Mouse (Mus musculus) limb, embryonic 14.5 days (tissue): ENCODE measurements at regions not wholly inside any gene's neighbourhood (a gene's known extent, or its start where the extent isn't known, plus 50 kb on each side); places are given as distances from the start of the nearest gene placed in this dataset.
A peak's percentile ranks its signal among the peaks of the same experiment; 100 is the strongest.

ENCODE experiments used
- ATAC-seq: fragments of 200-750 bp; cut with Nextera tagmentation; 2 replicates; pipeline ENCODE4 v1.8.0; 2017; ENCODE audit warnings: low read depth, moderate number of reproducible peaks, moderate TSS enrichment; ENCODE audit not compliant: low FRiP score
- DNase-seq: peaks from one replicate; pipeline ENCODE4 v3.0.0-alpha.2; 2015; ENCODE audit warnings: low spot score
- H3K27ac ChIP-seq: fragments of 300-500 bp; sonication (generic); replicated peaks from 2 replicates; pipeline ENCODE4 v1.5.1; 2014; ENCODE audit warnings: low read depth, mild to moderate bottlenecking, low read length, moderate library complexity, mixed read lengths
- H3K27me3 ChIP-seq: fragments of 300-500 bp; sonication (generic); 2 replicates; pipeline ENCODE4 v1.6.1; 2014; ENCODE audit warnings: low read length, mixed read lengths; ENCODE audit not compliant: control insufficient read depth, insufficient read depth
- H3K36me3 ChIP-seq: fragments of 300-500 bp; sonication (generic); 2 replicates; pipeline ENCODE4 v1.6.1; 2014; ENCODE audit warnings: mild to moderate bottlenecking, low read length, moderate library complexity, mixed read lengths; ENCODE audit not compliant: control insufficient read depth, insufficient read depth
- H3K4me1 ChIP-seq: fragments of 300-500 bp; sonication (generic); 2 replicates; pipeline ENCODE4 v1.6.1; 2014; ENCODE audit warnings: antibody characterized with exemption, low read length, mixed read lengths; ENCODE audit not compliant: control insufficient read depth, insufficient read depth
- H3K4me2 ChIP-seq: fragments of 300-500 bp; sonication (generic); replicated peaks from 2 replicates; pipeline ENCODE4 v1.6.1; 2014; ENCODE audit warnings: low read depth, mild to moderate bottlenecking, low read length, moderate library complexity; ENCODE audit not compliant: severe bottlenecking
- H3K4me3 ChIP-seq: fragments of 300-500 bp; sonication (generic); replicated peaks from 2 replicates; pipeline ENCODE4 v1.5.1; 2014; ENCODE audit warnings: low read length
- H3K9ac ChIP-seq: fragments of 300-500 bp; sonication (generic); 2 replicates; pipeline ENCODE4 v1.6.1; 2014; ENCODE audit warnings: mild to moderate bottlenecking, low read depth, low read length, moderate library complexity; ENCODE audit not compliant: severe bottlenecking
- H3K9me3 ChIP-seq: fragments of 300-500 bp; sonication (generic); 2 replicates; pipeline ENCODE4 v1.6.1; 2016; ENCODE audit warnings: low read length; ENCODE audit not compliant: control insufficient read depth
- POLR2A ChIP-seq: fragments of 200-500 bp; IDR thresholded peaks from 2 replicates; pipeline ENCODE4 v1.8.0; 2012; ENCODE audit warnings: inconsistent platforms, mild to moderate bottlenecking, moderate library complexity, borderline replicate concordance; ENCODE audit not compliant: insufficient read depth, insufficient read length; ENCODE audit errors: extremely low read depth
- WGBS: fragments of 180-500 bp; shearing (Covaris S2); extraction: QIAGEN DNeasy Blood & Tissue Kit; methylation state at CpG from one replicate; pipeline ENCODE4 v1.1.7; 2014; 5-methylcytosine and 5-hydroxymethylcytosine counted together

DNA sequence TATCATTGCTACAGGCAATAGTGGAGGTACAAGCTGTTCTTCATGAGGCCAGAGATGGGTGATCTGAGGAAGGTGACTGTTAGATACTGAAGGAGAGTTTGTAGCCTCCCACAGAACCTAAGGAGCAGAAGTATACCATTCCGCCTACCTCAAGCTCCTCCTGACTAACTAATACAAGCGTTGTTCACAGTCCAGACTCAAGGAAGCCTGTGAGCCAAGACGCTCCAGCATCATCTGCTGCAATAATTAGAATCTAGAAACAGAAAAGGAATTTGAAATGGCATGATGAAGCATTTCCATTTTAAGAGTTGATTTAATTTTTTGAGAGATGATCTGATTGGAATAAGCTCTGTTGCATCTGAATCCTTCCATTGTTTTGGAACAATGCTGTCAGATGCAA, 66.9 kb upstream of the Gadd45a start:
- no peak for DNase-seq
- Histone ChIP-seq H3K27ac (no peak overlapping the region), H3K9me3 (no peaks in the 10 kb centered on the region), H3K4me1 (no peaks in the 10 kb centered on the region; the same call in 1 of the 2 replicates), H3K9ac (no peak overlapping the region), H3K4me3 (no peak overlapping the region), H3K36me3 (no peaks in the 10 kb centered on the region), H3K27me3 (no peaks in the 10 kb centered on the region), H3K4me2 (no peak overlapping the region)
- ATAC-seq, result no peak
- TF ChIP-seq POLR2A, result no peak
- 85% methylated on average over 3 of the region's 3 CpGs for WGBS

DNA sequence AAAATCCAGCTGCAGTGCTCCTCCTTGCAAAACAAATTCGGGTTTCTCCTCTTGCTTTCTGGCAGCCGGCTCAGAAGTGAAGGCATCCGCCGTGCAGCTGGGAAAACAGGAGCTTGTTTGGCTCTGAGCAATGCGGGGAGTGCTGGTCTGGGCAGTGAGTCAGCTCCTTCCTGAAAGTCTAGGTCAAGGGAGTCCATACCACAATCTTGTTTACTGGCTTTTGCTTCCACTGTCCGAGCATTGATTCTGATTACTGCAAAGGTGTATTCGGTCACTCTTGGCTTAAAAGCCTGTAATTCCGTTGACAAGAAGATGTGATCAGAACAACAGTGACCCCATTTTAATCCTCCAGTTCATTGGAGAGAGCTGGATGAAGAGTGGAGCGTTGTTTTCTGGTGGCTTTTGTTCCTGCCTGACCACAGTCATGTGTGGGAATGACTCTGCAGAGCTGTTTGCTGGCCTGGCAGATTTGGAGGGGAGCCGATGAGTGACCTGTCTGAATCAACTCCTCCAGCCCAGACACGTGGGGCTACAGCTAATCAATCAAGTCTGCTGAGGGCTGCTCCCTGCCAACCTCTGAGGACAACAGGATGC, 65.4 kb upstream of the Gadd45a start:
- no peak for TF ChIP-seq POLR2A
- no peak overlapping the region for H3K4me3 ChIP-seq
- H3K4me1 ChIP-seq, result no peaks in the 10 kb centered on the region; the same call in 1 of the 2 replicates
- no peak overlapping the region for H3K9ac ChIP-seq
- H3K9me3 ChIP-seq, result no peaks in the 10 kb centered on the region
- H3K36me3 ChIP-seq, result no peaks in the 10 kb centered on the region
- no peak for ATAC-seq
- no peak overlapping the region for H3K27ac ChIP-seq
- no peak overlapping the region for H3K4me2 ChIP-seq
- DNase-seq, result peak; percentile 49
- H3K27me3 ChIP-seq, result no peaks in the 10 kb centered on the region
- WGBS, result 43% methylated on average over 11 of the region's 11 CpGs

DNA sequence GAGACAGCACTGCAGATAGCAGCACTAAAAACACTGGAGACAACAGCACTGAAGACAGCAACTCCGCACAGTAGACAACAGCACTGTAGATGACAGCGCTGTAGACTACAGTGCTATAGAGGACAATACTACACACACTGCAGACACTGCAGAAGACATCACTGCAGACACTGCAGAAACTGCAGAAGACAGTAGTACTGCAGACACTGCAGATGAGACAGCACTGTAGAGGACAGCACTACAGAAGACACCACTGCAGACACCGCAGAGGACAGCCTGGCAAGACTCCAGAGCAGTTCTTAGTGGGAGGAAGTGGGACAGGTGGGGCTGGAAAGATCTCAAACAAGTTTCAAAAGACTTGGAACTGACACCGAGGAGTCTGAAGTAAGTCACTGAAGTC, 64.8 kb upstream of the Gadd45a start:
- DNase-seq, result no peak
- TF ChIP-seq POLR2A, result no peak
- H3K9me3 ChIP-seq, result no peaks in the 10 kb centered on the region
- H3K4me3 ChIP-seq, result no peak overlapping the region
- no peaks in the 10 kb centered on the region for H3K27me3 ChIP-seq
- ATAC-seq, result no peak
- H3K4me1 ChIP-seq, result no peaks in the 10 kb centered on the region; the same call in 1 of the 2 replicates
- no peak overlapping the region for H3K4me2 ChIP-seq
- H3K36me3 ChIP-seq, result no peaks in the 10 kb centered on the region
- no peak overlapping the region for H3K27ac ChIP-seq
- no peak overlapping the region for H3K9ac ChIP-seq
- WGBS, result 74% methylated on average over 4 of the region's 4 CpGs

DNA sequence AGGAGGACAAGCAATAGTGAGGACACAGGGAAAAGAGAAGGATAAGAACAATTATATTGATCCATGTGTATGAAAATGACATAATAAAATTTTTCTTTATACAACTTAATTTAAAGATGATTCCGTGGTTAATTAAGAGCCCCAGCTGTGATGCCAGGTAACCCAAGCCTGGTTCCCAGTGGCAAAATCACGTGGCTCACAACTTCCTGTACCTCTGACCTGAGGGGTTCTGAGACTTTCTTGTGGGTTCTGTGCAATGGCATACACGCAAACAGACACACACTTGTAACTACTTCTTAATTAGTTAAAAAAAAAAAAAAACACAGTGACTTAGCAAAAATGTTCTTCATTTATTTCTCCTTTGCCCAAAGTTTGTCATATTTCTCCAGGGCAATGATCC, 57.2 kb upstream of the Gadd45a start:
- Histone ChIP-seq H3K36me3 (no peaks in the 10 kb centered on the region), H3K27me3 (no peaks in the 10 kb centered on the region), H3K4me3 (no peak overlapping the region), H3K9ac (no peak overlapping the region), H3K27ac (no peak overlapping the region), H3K4me1 (no peaks in the 10 kb centered on the region), H3K9me3 (no peaks in the 10 kb centered on the region), H3K4me2 (no peak overlapping the region)
- no peak for TF ChIP-seq POLR2A
- DNase-seq, result no peak
- 68% methylated on average over 3 of the region's 3 CpGs for WGBS
- ATAC-seq, result no peak

DNA sequence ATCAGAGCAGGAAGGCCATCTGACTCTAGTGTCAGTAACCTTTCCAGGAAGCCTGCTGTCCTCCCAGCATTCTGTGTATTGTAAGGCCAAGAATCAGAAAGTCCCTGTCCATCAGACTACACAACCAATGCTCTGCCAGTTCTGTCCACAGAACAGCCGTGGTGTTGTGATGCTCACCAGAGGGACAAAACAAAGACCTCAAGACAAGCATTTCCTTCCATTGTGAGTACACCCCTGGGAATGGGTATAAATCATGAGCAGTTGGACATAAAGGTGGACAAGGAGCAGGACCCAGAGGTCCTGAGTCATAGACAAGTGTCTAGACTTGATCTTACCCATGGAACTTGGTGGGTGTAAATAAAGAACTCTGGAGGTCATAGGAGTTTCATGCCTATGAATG, 55.9 kb upstream of the Gadd45a start:
- Histone ChIP-seq H3K9ac (no peak overlapping the region), H3K36me3 (no peaks in the 10 kb centered on the region), H3K4me1 (no peaks in the 10 kb centered on the region), H3K27ac (no peak overlapping the region), H3K9me3 (no peaks in the 10 kb centered on the region), H3K4me3 (no peak overlapping the region), H3K4me2 (no peak overlapping the region), H3K27me3 (no peaks in the 10 kb centered on the region)
- no peak for ATAC-seq
- TF ChIP-seq POLR2A, result no peak
- WGBS, result 81% methylated on average over 1 of the region's 1 CpGs
- no peak for DNase-seq

DNA sequence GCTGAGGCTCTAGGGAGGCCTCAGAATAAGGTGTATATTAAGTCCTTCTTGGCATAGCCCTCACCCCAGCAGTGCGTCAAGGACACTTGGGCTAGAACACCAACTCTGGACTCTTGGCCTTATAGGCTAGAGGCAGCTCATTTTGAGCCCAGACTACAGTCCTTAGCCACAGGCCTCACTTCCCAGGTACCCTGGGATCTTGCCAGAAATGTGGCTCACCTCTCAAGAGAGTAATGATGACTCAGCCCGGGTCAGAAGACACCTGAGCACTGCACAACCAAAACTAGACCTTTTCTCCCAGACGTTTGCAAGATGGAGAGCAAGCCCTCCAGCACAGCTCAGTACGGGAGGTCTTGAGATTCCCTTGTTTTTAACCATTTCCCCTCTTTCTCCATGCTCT, 52.9 kb upstream of the Gadd45a start:
- TF ChIP-seq POLR2A, result no peak
- ATAC-seq (no peak), DNase-seq (no peak)
- WGBS, result 71% methylated on average over 4 of the region's 4 CpGs
- no peak overlapping the region for H3K4me3 ChIP-seq
- H3K27ac ChIP-seq, result no peak overlapping the region
- H3K36me3 ChIP-seq, result no peaks in the 10 kb centered on the region
- no peaks in the 10 kb centered on the region for H3K4me1 ChIP-seq
- no peak overlapping the region for H3K9ac ChIP-seq
- no peaks in the 10 kb centered on the region for H3K27me3 ChIP-seq
- H3K4me2 ChIP-seq, result no peak overlapping the region
- H3K9me3 ChIP-seq, result no peaks in the 10 kb centered on the region
